Mouse (Mus musculus): ENCODE measurements around the gene Abcb6. TPM values are rescaled to one million over a fixed set of nuclear protein-coding genes. Genes with fewer than 3 reads are reported as not detected.

The Abcb6 gene
- total and polyA plus RNA-seq, 3 experiments, result 15.5 to 29.0 (median 19.2) TPM

DNA sequence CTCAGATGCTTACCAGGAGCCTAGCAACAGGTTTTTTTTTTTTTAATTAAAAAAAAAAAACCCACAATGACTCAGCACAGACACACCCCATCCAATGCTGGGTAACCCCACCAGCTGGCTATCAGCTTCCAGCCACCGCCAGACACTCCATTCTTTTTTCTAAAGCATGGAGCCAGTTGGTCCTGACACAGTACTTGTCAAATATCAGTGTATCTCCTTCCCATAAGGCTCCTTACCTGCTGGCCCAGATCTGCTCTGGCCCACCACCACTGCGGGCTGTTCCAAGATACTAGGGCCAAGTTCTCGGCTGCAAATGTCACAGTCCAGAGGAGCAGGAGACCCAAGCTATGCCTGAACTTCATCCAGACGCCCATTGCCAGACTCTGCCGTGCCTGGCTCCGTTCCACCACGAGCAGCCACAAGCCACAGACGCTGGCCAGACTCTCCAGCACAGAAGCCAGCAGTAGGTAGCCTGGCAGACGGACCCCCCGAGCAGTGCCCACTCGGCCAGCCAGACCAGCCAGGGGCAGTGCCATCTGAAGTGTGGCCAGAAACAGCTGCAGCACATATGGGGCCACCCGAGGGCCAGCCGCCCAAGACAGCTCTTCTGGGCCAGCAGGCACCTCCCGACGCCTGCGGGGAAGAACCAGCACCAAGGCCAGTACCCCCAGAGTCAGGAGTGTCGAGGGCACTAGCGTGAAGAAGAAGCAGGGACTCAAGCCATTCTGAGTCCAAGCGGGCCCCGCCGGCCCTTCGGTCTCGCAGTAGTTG lies 673 bp downstream of the Abcb6 start:
- H3K9ac ChIP-seq (ENCODE audit: insufficient read depth, low read depth), result peak overlapping the region; percentile 59; the same call in 1 of the 2 replicates
- H3K4me2 ChIP-seq (ENCODE audit: insufficient read depth, low read depth, poor library complexity, severe bottlenecking), result peak overlapping the region; percentile 63
- no peak overlapping the region for H3K27ac ChIP-seq (ENCODE audit: insufficient read depth, low read depth)
- in situ Hi-C loops (cut with MboI; ENCODE audit: low pct_ligation_motif_present, low pct_unique_long_range_greater_than_20kb, low sequenced_read_pairs) (no loop called here), dilution Hi-C loops (cut with MboI; ENCODE audit: extremely low pct_ligation_motif_present, extremely low pct_unique_long_range_greater_than_20kb, low sequenced_read_pairs) (no loop called here)
- H3K4me3 ChIP-seq (replicated peaks in 1 of 3; ENCODE audit: low read depth in 2 of 3, low read length in 2 of 3, poor library complexity in 1 of 3), result peak overlapping the region; percentile 63 to 80 (median 76)
- H3K4me1 ChIP-seq (ENCODE audit: control insufficient read depth in 1 of 2, insufficient read depth in 2 of 2), result peaks cover 0 to 20% of the 10 kb centered on the region in 2 experiments; a peak in 3 of 4 replicates
- H3K79me2 ChIP-seq (replicated peaks; ENCODE audit: control insufficient read depth, extremely low read depth, insufficient read depth, poor library complexity, severe bottlenecking), result no peaks in the 10 kb centered on the region
- TF ChIP-seq NELFE (IDR thresholded peaks at IDR 0.05; ENCODE audit: low read depth, low read length) (no peak), ZNF384 (IDR thresholded peaks at IDR 0.05; ENCODE audit: low read depth, low read length) (peak; percentile 83), MAFK (IDR thresholded peaks at IDR 0.05; ENCODE audit: insufficient replicate concordance, low read length) (peak; percentile 37; the same call in 1 of the 2 replicates)
- peak; percentile 14 for DNase-seq (ENCODE audit: extremely low read depth)
- H3K36me3 ChIP-seq (replicated peaks in 1 of 2; ENCODE audit: control insufficient read depth in 1 of 2, insufficient read depth in 1 of 2, low read length in 1 of 2), result peaks cover 38 to 71% of the 10 kb centered on the region in 2 experiments
- no peaks in the 10 kb centered on the region for H3K27me3 ChIP-seq (replicated peaks)
- peaks cover 3% of the 10 kb centered on the region for H3K9me3 ChIP-seq (replicated peaks; ENCODE audit: low read length)

DNA sequence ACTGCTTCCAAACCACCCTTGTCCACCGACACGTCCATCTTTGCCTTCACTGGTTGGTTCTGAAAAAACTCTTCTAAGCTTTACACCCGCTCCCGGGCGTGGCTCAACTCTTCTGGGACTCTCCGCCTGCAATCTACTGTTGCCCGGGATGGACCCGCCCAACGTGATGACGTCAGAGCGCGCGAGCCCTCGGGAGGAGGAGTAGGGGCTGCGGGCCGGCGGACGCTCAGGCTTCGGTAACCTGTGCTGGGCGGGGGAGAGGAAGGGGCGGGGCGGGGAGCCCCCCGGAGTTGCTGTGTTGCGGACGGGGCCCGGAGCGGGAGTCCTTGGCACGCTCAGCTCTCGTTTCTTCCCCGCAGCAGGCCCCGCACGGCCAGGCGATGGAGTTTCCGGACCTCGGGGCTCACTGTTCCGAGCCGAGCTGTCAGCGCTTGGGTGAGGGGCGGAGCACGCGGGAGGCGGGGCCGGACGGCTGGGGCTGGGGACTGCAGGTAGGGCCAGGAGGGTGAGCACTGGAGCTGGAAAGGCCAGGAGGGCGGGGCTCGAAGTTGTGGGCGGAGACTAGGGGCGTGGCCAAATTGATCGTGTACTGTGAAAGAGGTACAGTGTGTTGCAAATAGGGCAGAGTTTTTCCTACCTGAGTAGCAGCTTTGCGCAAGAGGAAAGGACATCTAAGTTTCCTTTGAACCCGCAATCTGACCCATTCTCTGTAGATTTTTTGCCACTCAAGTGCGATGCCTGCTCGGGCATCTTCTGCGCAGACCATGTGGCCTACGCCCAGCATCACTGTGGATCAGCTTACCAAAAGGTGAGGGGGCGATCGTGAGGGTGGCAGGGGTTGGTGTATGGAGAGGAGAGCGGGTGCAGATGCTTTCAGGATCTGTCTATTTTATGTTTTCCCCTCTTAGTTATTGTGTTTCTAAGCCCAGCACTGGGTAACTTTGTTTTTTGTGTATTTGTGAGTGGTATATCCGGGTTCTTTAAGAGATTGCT lies 11.4 kb downstream of the Abcb6 start, which contains the start of gene Zfand2b:
Gene Zfand2b (plus strand): TSS at position 175 of the 993 bp plus-strand sequence.
- Histone ChIP-seq H3K9ac (ENCODE audit: insufficient read depth, low read depth) (peak within 1 kb of the TSS; percentile 71), H3K27me3 (replicated peaks) (no peaks in the 10 kb centered on the region), H3K4me1 (ENCODE audit: control insufficient read depth in 1 of 2, insufficient read depth in 2 of 2) (peaks cover 6 to 25% of the 10 kb centered on the region in 2 experiments), H3K79me2 (replicated peaks; ENCODE audit: control insufficient read depth, extremely low read depth, insufficient read depth, poor library complexity, severe bottlenecking) (no peaks in the 10 kb centered on the region), H3K4me3 (replicated peaks in 1 of 3; ENCODE audit: low read depth in 2 of 3, low read length in 2 of 3, poor library complexity in 1 of 3) (peak within 1 kb of the TSS; percentile 55 to 67 (median 66)), H3K36me3 (replicated peaks in 1 of 2; ENCODE audit: control insufficient read depth in 1 of 2, insufficient read depth in 1 of 2, low read length in 1 of 2) (peaks cover 39 to 43% of the 10 kb centered on the region in 2 experiments), H3K27ac (ENCODE audit: insufficient read depth, low read depth) (peak within 1 kb of the TSS; percentile 67; the same call in 1 of the 2 replicates), H3K9me3 (replicated peaks; ENCODE audit: low read length) (no peaks in the 10 kb centered on the region), H3K4me2 (ENCODE audit: insufficient read depth, low read depth, poor library complexity, severe bottlenecking) (peak within 1 kb of the TSS; percentile 77)
- dilution Hi-C loops (cut with MboI; ENCODE audit: extremely low pct_ligation_motif_present, extremely low pct_unique_long_range_greater_than_20kb, low sequenced_read_pairs) (no loop called here), in situ Hi-C loops (cut with MboI; ENCODE audit: low pct_ligation_motif_present, low pct_unique_long_range_greater_than_20kb, low sequenced_read_pairs) (no loop called here)
- DNase-seq (ENCODE audit: extremely low read depth), result peak; percentile 94
- TF ChIP-seq MAZ (IDR thresholded peaks at IDR 0.05; ENCODE audit: low read depth, low read length) (peak; percentile 94), RAD21 (IDR thresholded peaks at IDR 0.05; ENCODE audit: low read depth, low read length) (no peak; the same call in 1 of the 2 replicates), TBP (conservative IDR thresholded peaks at IDR 0.05; ENCODE audit: low read depth, low read length) (0 out of 2 replicates have a peak, but pooled peaks have one; percentile 63), ELF1 (IDR thresholded peaks at IDR 0.05; ENCODE audit: low read depth, low read length) (peak; percentile 53), ETS1 (conservative IDR thresholded peaks at IDR 0.05; ENCODE audit: low read depth, low read length) (no peak; the same call in 1 of the 2 replicates), SMC3 (IDR thresholded peaks at IDR 0.05; ENCODE audit: low read depth, low read length) (no peak), EP300 (IDR thresholded peaks at IDR 0.05; ENCODE audit: low read length) (no peak), RCOR1 (conservative IDR thresholded peaks at IDR 0.05; ENCODE audit: low read depth, low read length) (0 out of 2 replicates have a peak, but pooled peaks have one; percentile 44), POLR2AphosphoS2 (IDR thresholded peaks at IDR 0.05; ENCODE audit: low read depth, low read length) (peak; percentile 71; the same call in 1 of the 2 replicates), ZMIZ1 (IDR thresholded peaks at IDR 0.05; ENCODE audit: low read depth, low read length) (peak; percentile 88), GABPA (IDR thresholded peaks at IDR 0.05; ENCODE audit: insufficient replicate concordance, low read depth, low read length) (no peak), ZNF384 (IDR thresholded peaks at IDR 0.05; ENCODE audit: low read depth, low read length) (peak; percentile 50; the same call in 1 of the 2 replicates), IRF4 (IDR thresholded peaks at IDR 0.05; ENCODE audit: low read depth, low read length) (no peak; the same call in 1 of the 2 replicates), KAT2A (IDR thresholded peaks at IDR 0.05; ENCODE audit: insufficient replicate concordance, low read length) (peak; percentile 60; the same call in 1 of the 2 replicates), E2F4 (IDR thresholded peaks at IDR 0.05; ENCODE audit: insufficient replicate concordance, low read depth, low read length) (0 out of 2 replicates have a peak, but pooled peaks have one; percentile 60), POLR2A (IDR thresholded peaks at IDR 0.05; ENCODE audit: low read depth, low read length) (peak; percentile 84), HCFC1 (IDR thresholded peaks at IDR 0.05; ENCODE audit: low read depth, low read length) (peak; percentile 56), USF2 (conservative IDR thresholded peaks at IDR 0.05; ENCODE audit: low read depth, low read length) (no peak), CHD1 (IDR thresholded peaks at IDR 0.05; ENCODE audit: low read depth, low read length) (no peak), NRF1 (IDR thresholded peaks at IDR 0.05; ENCODE audit: low read depth, low read length) (peak; percentile 38), JUND (conservative IDR thresholded peaks at IDR 0.05; ENCODE audit: low read depth, low read length) (no peak), CHD2 (IDR thresholded peaks at IDR 0.05; ENCODE audit: low read length) (peak; percentile 16; the same call in 1 of the 2 replicates), USF1 (IDR thresholded peaks at IDR 0.05; ENCODE audit: low read depth, low read length) (no peak), MEF2A (IDR thresholded peaks at IDR 0.05; ENCODE audit: borderline replicate concordance, low read depth, low read length) (peak; percentile 69), TCF12 (IDR thresholded peaks at IDR 0.05; ENCODE audit: low read depth, low read length) (peak; percentile 89)
